Mouse (Mus musculus) liver, adult 2 months (tissue): ENCODE data around the gene Nyx. TPM values are rescaled to one million over a fixed set of nuclear protein-coding genes. Genes with fewer than 3 reads are reported as not detected.

Experiments used
- DNase-seq: peaks from one replicate; pipeline ENCODE4 v3.0.0-alpha.2; 2011; ENCODE audit warnings: low read depth, low spot score; ENCODE audit errors: extremely low read depth
- H3K27ac ChIP-seq: fragments of 200-500 bp; replicated peaks from 2 replicates; pipeline ENCODE4 v1.5.1; 2012; ENCODE audit warnings: low read depth, mild to moderate bottlenecking, control low read depth, inconsistent platforms, low read length; ENCODE audit not compliant: insufficient read depth
- H3K27me3 ChIP-seq: fragments of 200-500 bp; 2 replicates; pipeline ENCODE4 v1.6.1; 2012; ENCODE audit warnings: mild to moderate bottlenecking, moderate library complexity, low read length, inconsistent platforms; ENCODE audit not compliant: control insufficient read depth, insufficient read depth
- H3K36me3 ChIP-seq: fragments of 200-500 bp; 2 replicates; pipeline ENCODE4 v1.6.1; 2012; ENCODE audit warnings: low read length, inconsistent platforms; ENCODE audit not compliant: control insufficient read depth, insufficient read depth
- H3K4me1 ChIP-seq: fragments of 200-500 bp; 2 replicates; pipeline ENCODE4 v1.6.1; 2011; ENCODE audit warnings: low read length; ENCODE audit not compliant: control insufficient read depth, insufficient read depth
- H3K4me3 ChIP-seq: fragments of 200-500 bp; 2 replicates; pipeline ENCODE4 v1.5.1; 2011; ENCODE audit warnings: low read depth, mild to moderate bottlenecking, control low read depth, low read length, moderate library complexity; ENCODE audit not compliant: insufficient read depth
- H3K79me2 ChIP-seq: fragments of 200-500 bp; 2 replicates; pipeline ENCODE4 v1.6.1; 2012; ENCODE audit warnings: inconsistent platforms, mild to moderate bottlenecking, low read length, moderate library complexity; ENCODE audit not compliant: control insufficient read depth, insufficient read depth
- H3K9ac ChIP-seq: fragments of 200-500 bp; 2 replicates; pipeline ENCODE4 v1.6.1; 2012; ENCODE audit warnings: low read depth, mild to moderate bottlenecking, control low read depth, inconsistent platforms, low read length
- CTCF ChIP-seq: fragments of 200-500 bp; IDR thresholded peaks from 2 replicates; pipeline ENCODE4 v1.5.1; 2011; ENCODE audit warnings: low read depth, low read length, control low read depth
- POLR2A ChIP-seq: fragments of 200-500 bp; IDR thresholded peaks from 2 replicates; pipeline ENCODE4 v1.6.1; 2011; ENCODE audit warnings: low read length, control low read depth; ENCODE audit not compliant: insufficient read depth; ENCODE audit errors: extremely low read depth
- WGBS: fragments of 180-500 bp; shearing (Covaris S2); methylation state at CpG from one replicate; pipeline ENCODE4 v1.1.7; 2018; 5-methylcytosine and 5-hydroxymethylcytosine counted together
- polyA plus RNA-seq: library from polyadenylated mRNA; depleted of rRNA; stranded (reverse); fragments of >200 nt; gene quantifications from 2 replicates; pipeline ENCODE4 v1.2.3, GENCODE M21; 2012
- total RNA-seq: library from RNA; depleted of rRNA; stranded (reverse); fragments of >200 nt; gene quantifications from 2 replicates; pipeline ENCODE4 v1.2.3, GENCODE M21; 2014

The Nyx gene
- total and polyA plus RNA-seq, 2 experiments: 0.01 TPM; not detected in 1

- no peak overlapping the region for H3K4me3 ChIP-seq
- WGBS: 85% methylated on average over 3 of the region's 3 CpGs
- DNase-seq: no peak
- no peaks in the 10 kb centered on the region for H3K79me2 ChIP-seq
- H3K27me3 ChIP-seq: no peaks in the 10 kb centered on the region
- no peak overlapping the region for H3K27ac ChIP-seq
- H3K36me3 ChIP-seq: no peaks in the 10 kb centered on the region
- H3K9ac ChIP-seq: no peak overlapping the region
- TF ChIP-seq POLR2A (no peak), CTCF (no peak)
- H3K4me1 ChIP-seq: no peaks in the 10 kb centered on the region
Measured at GRCm38 (mm10) chrX:13471925-13472324, 6.0 kb downstream of the Nyx start.

- Histone ChIP-seq H3K79me2 (no peaks in the 10 kb centered on the region), H3K36me3 (no peaks in the 10 kb centered on the region), H3K27ac (no peak overlapping the region), H3K27me3 (no peaks in the 10 kb centered on the region), H3K4me3 (no peak overlapping the region), H3K4me1 (no peaks in the 10 kb centered on the region), H3K9ac (no peak overlapping the region)
- TF ChIP-seq POLR2A: no peak
- no peak for TF ChIP-seq CTCF
- no peak for DNase-seq
- WGBS: 79% methylated on average over 4 of the region's 4 CpGs
Measured at GRCm38 (mm10) chrX:13472751-13473225, 6.9 kb downstream of the Nyx start.

GRCm38 (mm10) chrX:13475382-13475781, 9.5 kb downstream of the Nyx start:
- no peak overlapping the region for H3K27ac ChIP-seq
- TF ChIP-seq POLR2A: no peak
- no peak for TF ChIP-seq CTCF
- 92% methylated on average over 1 of the region's 1 CpGs for WGBS
- no peaks in the 10 kb centered on the region for H3K27me3 ChIP-seq
- DNase-seq: no peak
- no peaks in the 10 kb centered on the region for H3K79me2 ChIP-seq
- H3K4me3 ChIP-seq: no peak overlapping the region
- no peaks in the 10 kb centered on the region for H3K36me3 ChIP-seq
- H3K4me1 ChIP-seq: no peaks in the 10 kb centered on the region
- no peak overlapping the region for H3K9ac ChIP-seq

GRCm38 (mm10) chrX:13477596-13477995, 11.7 kb downstream of the Nyx start:
- WGBS: 81% methylated on average over 2 of the region's 2 CpGs
- H3K36me3 ChIP-seq: no peaks in the 10 kb centered on the region
- DNase-seq: no peak
- no peak overlapping the region for H3K4me3 ChIP-seq
- no peaks in the 10 kb centered on the region for H3K27me3 ChIP-seq
- no peak for TF ChIP-seq CTCF
- TF ChIP-seq POLR2A: no peak
- H3K4me1 ChIP-seq: no peaks in the 10 kb centered on the region
- no peak overlapping the region for H3K9ac ChIP-seq
- no peaks in the 10 kb centered on the region for H3K79me2 ChIP-seq
- H3K27ac ChIP-seq: no peak overlapping the region

- Histone ChIP-seq H3K79me2 (no peaks in the 10 kb centered on the region), H3K27me3 (no peaks in the 10 kb centered on the region), H3K9ac (no peak overlapping the region), H3K4me3 (no peak overlapping the region), H3K27ac (no peak overlapping the region), H3K36me3 (no peaks in the 10 kb centered on the region), H3K4me1 (no peaks in the 10 kb centered on the region)
- TF ChIP-seq CTCF (no peak), POLR2A (no peak)
- WGBS: 67% methylated on average over 5 of the region's 5 CpGs
- no peak for DNase-seq
Measured at GRCm38 (mm10) chrX:13478298-13478697, 12.4 kb downstream of the Nyx start.

- H3K27ac ChIP-seq: no peak overlapping the region
- no peaks in the 10 kb centered on the region for H3K36me3 ChIP-seq
- no peak overlapping the region for H3K9ac ChIP-seq
- H3K79me2 ChIP-seq: no peaks in the 10 kb centered on the region
- no peaks in the 10 kb centered on the region for H3K4me1 ChIP-seq
- TF ChIP-seq POLR2A: no peak
- TF ChIP-seq CTCF: no peak
- no peak for DNase-seq
- no peaks in the 10 kb centered on the region for H3K27me3 ChIP-seq
- no peak overlapping the region for H3K4me3 ChIP-seq
Measured at GRCm38 (mm10) chrX:13479570-13479969, 13.7 kb downstream of the Nyx start.
